Mouse (Mus musculus) macrophage (primary cell): Measurements from ENCODE around the gene Myo5a. TPM values are rescaled to one million over a fixed set of nuclear protein-coding genes. Genes with fewer than 3 reads are reported as not detected.

ENCODE experiments used
- H3K27ac ChIP-seq: fragments of 350-480 bp; formaldehyde crosslinking; 2 replicates; pipeline ENCODE4 v1.9.0; 2021
- H3K36me3 ChIP-seq: fragments of 350-480 bp; formaldehyde crosslinking; 2 replicates; pipeline ENCODE4 v1.9.0; 2021; ENCODE audit errors: inconsistent target
- H3K4me3 ChIP-seq: fragments of 350-480 bp; formaldehyde crosslinking; 2 replicates; pipeline ENCODE4 v1.9.0; 2021; ENCODE audit errors: inconsistent target
- H3K79me2 ChIP-seq: fragments of 350-480 bp; formaldehyde crosslinking; 2 replicates; pipeline ENCODE4 v1.9.0; 2021; ENCODE audit errors: inconsistent target
- WGBS: methylation state at CpG from one replicate; pipeline ENCODE4 v1.1.7; 2026; ENCODE audit warnings: inconsistent platforms; ENCODE audit not compliant: missing documents; 5-methylcytosine and 5-hydroxymethylcytosine counted together
- polyA plus RNA-seq: library from polyadenylated mRNA; stranded (reverse); fragments of 250-400 nt; gene quantifications from 3 replicates; pipeline ENCODE4 v1.2.4, GENCODE M21; 2018; ENCODE audit warnings: inconsistent platforms

Gene Myo5a
- polyA plus RNA-seq, 1 experiment from 2014 or later: 945 TPM

- H3K4me3 ChIP-seq: no peak overlapping the region
- whole genome bisulfite sequencing: 100% methylated on average over 2 of the region's 2 CpGs
- H3K36me3 ChIP-seq: 0 out of 2 replicates have a peak, but pooled peaks cover 5% of the 10 kb centered on the region
- H3K27ac ChIP-seq: no peak overlapping the region
- peaks cover 100% of the 10 kb centered on the region for H3K79me2 ChIP-seq
Measured at GRCm38 (mm10) chr9:75043191-75043590, 27.6 kb upstream of the Myo5a start.

- Histone ChIP-seq H3K4me3 (no peak overlapping the region), H3K79me2 (peaks cover 100% of the 10 kb centered on the region), H3K36me3 (0 out of 2 replicates have a peak, but pooled peaks cover 5% of the 10 kb centered on the region), H3K27ac (no peak overlapping the region)
Measured at GRCm38 (mm10) chr9:75047079-75047478, 23.7 kb upstream of the Myo5a start.

GRCm38 (mm10) chr9:75049100-75049499 is 21.7 kb upstream of the Myo5a start:
- Histone ChIP-seq H3K36me3 (0 out of 2 replicates have a peak, but pooled peaks cover 5% of the 10 kb centered on the region), H3K27ac (no peak overlapping the region)
- 41% methylated on average over 2 of the region's 3 CpGs for WGBS

GRCm38 (mm10) chr9:75050003-75050402 is 20.8 kb upstream of the Myo5a start:
- H3K27ac ChIP-seq: no peak overlapping the region
- no peak overlapping the region for H3K4me3 ChIP-seq
- WGBS: 18% methylated on average over 3 of the region's 3 CpGs
- 0 out of 2 replicates have a peak, but pooled peaks cover 5% of the 10 kb centered on the region for H3K36me3 ChIP-seq
- H3K79me2 ChIP-seq: peaks cover 100% of the 10 kb centered on the region

More at GRCm38 (mm10) chr9:75049100-75049499, 21.7 kb upstream of the Myo5a start:
- peaks cover 100% of the 10 kb centered on the region for H3K79me2 ChIP-seq
- H3K4me3 ChIP-seq: no peak overlapping the region

GRCm38 (mm10) chr9:75051841-75052240 is 19.0 kb upstream of the Myo5a start:
- H3K79me2 ChIP-seq: peaks cover 84% of the 10 kb centered on the region
- no peak overlapping the region for H3K4me3 ChIP-seq
- H3K27ac ChIP-seq: no peak overlapping the region
- H3K36me3 ChIP-seq: peaks cover 5% of the 10 kb centered on the region; the same call in 1 of the 2 replicates
- WGBS: 85% methylated on average over 4 of the region's 4 CpGs

- H3K4me3 ChIP-seq: no peak overlapping the region
- no peak overlapping the region for H3K27ac ChIP-seq
- WGBS: 100% methylated on average over 5 of the region's 5 CpGs
- H3K36me3 ChIP-seq: peaks cover 26% of the 10 kb centered on the region
- peaks cover 52% of the 10 kb centered on the region for H3K79me2 ChIP-seq
Measured at GRCm38 (mm10) chr9:75055046-75055445, 15.8 kb upstream of the Myo5a start.

- 51% methylated on average over 9 of the region's 9 CpGs for WGBS
- no peak overlapping the region for H3K4me3 ChIP-seq
- H3K27ac ChIP-seq: no peak overlapping the region
Measured at GRCm38 (mm10) chr9:75064678-75065331, 6.0 kb upstream of the Myo5a start.

GRCm38 (mm10) chr9:75071029-75071705 is 352 bp downstream of the Myo5a start:
- Histone ChIP-seq H3K4me3 (peak overlapping the region; percentile 98), H3K79me2 (peaks cover 47% of the 10 kb centered on the region), H3K36me3 (no peaks in the 10 kb centered on the region), H3K27ac (peak overlapping the region; percentile 97)
- under 1% methylated on average over 80 of the region's 92 CpGs for WGBS

More at GRCm38 (mm10) chr9:75064678-75065331, 6.0 kb upstream of the Myo5a start:
- no peaks in the 10 kb centered on the region for H3K79me2 ChIP-seq
- H3K36me3 ChIP-seq: no peaks in the 10 kb centered on the region

- peak overlapping the region; percentile 97 for H3K27ac ChIP-seq
- peaks cover 53% of the 10 kb centered on the region for H3K79me2 ChIP-seq
- H3K36me3 ChIP-seq: no peaks in the 10 kb centered on the region
- H3K4me3 ChIP-seq: peak overlapping the region; percentile 98
- under 1% methylated on average over 28 of the region's 29 CpGs for WGBS
Measured at GRCm38 (mm10) chr9:75071706-75072192, 934 bp downstream of the Myo5a start.

- Histone ChIP-seq H3K4me3 (peak overlapping the region; percentile 98), H3K27ac (peak overlapping the region; percentile 97)
- WGBS: 13% methylated on average over 3 of the region's 3 CpGs
Measured at GRCm38 (mm10) chr9:75072361-75072760, 1.5 kb downstream of the Myo5a start.

GRCm38 (mm10) chr9:75077191-75077590 is 6.4 kb downstream of the Myo5a start:
- Histone ChIP-seq H3K4me3 (no peak overlapping the region), H3K36me3 (no peaks in the 10 kb centered on the region), H3K79me2 (peaks cover 100% of the 10 kb centered on the region), H3K27ac (peak overlapping the region; percentile 78)

More at GRCm38 (mm10) chr9:75072361-75072760, 1.5 kb downstream of the Myo5a start:
- H3K36me3 ChIP-seq: no peaks in the 10 kb centered on the region
- H3K79me2 ChIP-seq: peaks cover 59% of the 10 kb centered on the region

- H3K36me3 ChIP-seq: no peaks in the 10 kb centered on the region
- no peak overlapping the region for H3K4me3 ChIP-seq
- WGBS: 86% methylated on average over 5 of the region's 5 CpGs
- peaks cover 93% of the 10 kb centered on the region for H3K79me2 ChIP-seq
- H3K27ac ChIP-seq: no peak overlapping the region
Measured at GRCm38 (mm10) chr9:75085242-75085824, 14.5 kb downstream of the Myo5a start.

GRCm38 (mm10) chr9:75087823-75088222 is 17.0 kb downstream of the Myo5a start:
- no peaks in the 10 kb centered on the region for H3K36me3 ChIP-seq
- H3K4me3 ChIP-seq: no peak overlapping the region
- peak overlapping the region; percentile 13 for H3K27ac ChIP-seq
- 97% methylated on average over 2 of the region's 2 CpGs for WGBS
- H3K79me2 ChIP-seq: peaks cover 100% of the 10 kb centered on the region

- Histone ChIP-seq H3K36me3 (no peaks in the 10 kb centered on the region), H3K4me3 (no peak overlapping the region), H3K79me2 (peaks cover 100% of the 10 kb centered on the region), H3K27ac (peak overlapping the region; percentile 58)
- 33% methylated on average over 3 of the region's 3 CpGs for WGBS
Measured at GRCm38 (mm10) chr9:75089285-75089684, 18.5 kb downstream of the Myo5a start.

GRCm38 (mm10) chr9:75092134-75092533 is 21.3 kb downstream of the Myo5a start:
- H3K4me3 ChIP-seq: no peak overlapping the region
- no peaks in the 10 kb centered on the region for H3K36me3 ChIP-seq
- H3K27ac ChIP-seq: peak overlapping the region; percentile 97
- peaks cover 90% of the 10 kb centered on the region for H3K79me2 ChIP-seq
- WGBS: 22% methylated on average over 1 of the region's 1 CpGs
